Mouse (Mus musculus): ENCODE measurements around the gene Cby3.

- TF ChIP-seq JUND (conservative IDR thresholded peaks at IDR 0.05; ENCODE audit: low read depth, low read length) (no peak), EP300 (IDR thresholded peaks at IDR 0.05; ENCODE audit: low read length) (no peak), CTCF (conservative IDR thresholded peaks at IDR 0.05 in 1 of 2, IDR thresholded peaks at IDR 0.05 in 1 of 2; ENCODE audit: low read depth in 2 of 2, low read length in 2 of 2) (no peak), GABPA (IDR thresholded peaks at IDR 0.05; ENCODE audit: insufficient replicate concordance, low read depth, low read length) (no peak), USF1 (IDR thresholded peaks at IDR 0.05; ENCODE audit: low read depth, low read length) (no peak), TBP (conservative IDR thresholded peaks at IDR 0.05; ENCODE audit: low read depth, low read length) (no peak), ZMIZ1 (IDR thresholded peaks at IDR 0.05; ENCODE audit: low read depth, low read length) (no peak), MXI1 (IDR thresholded peaks at IDR 0.05; ENCODE audit: low read depth, low read length) (no peak)
Observed at GRCm38 (mm10) chr11:50377892-50378684, 23.8 kb downstream of the Cby3 start.

Measured in CH12.LX (cell line).